Comparison of ENCODE assay signal across 9 mouse cellular contexts in the genomic region with DNA sequence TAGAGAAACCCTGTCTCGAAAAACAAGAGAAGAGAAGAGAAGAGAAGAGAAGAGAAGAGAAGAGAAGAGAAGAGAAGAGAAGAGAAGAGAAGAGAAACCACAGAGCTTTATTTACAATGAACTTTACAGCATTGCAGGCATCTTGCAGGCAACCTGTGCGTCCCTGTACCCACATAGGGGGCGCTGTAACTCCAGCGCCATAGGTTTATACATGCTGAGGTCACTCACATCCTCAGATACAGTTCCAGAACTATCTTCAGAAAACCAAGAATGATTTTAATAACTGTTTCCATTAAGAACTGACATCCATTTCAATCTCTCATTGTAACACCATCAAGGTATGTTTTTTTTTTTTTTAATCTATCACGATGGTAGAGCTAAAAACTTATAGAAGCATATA. TPM values are rescaled to one million over a fixed set of nuclear protein-coding genes. Genes with fewer than 3 reads are reported as not detected.
DNase-seq lines count a peak whose midpoint lies in the region; ATAC-seq and TF ChIP-seq lines count a peak whose summit lies in the region.
"Had no signal": no experiment of that assay in that cellular context is flagged by ENCODE, and none has a peak within 500 bp of the region (broad histone marks: within the 10 kb centered on the region; RNA-seq: fewer than 3 reads in every experiment).

No protein-coding gene starts in this region.

- no peaks in the 10 kb centered on the region for H3K9me3 ChIP-seq in liver, embryonic 14.5 days (ENCODE audit: control insufficient read depth, low read length)
- no peaks in the 10 kb centered on the region for H3K9me3 ChIP-seq in liver, embryonic 12.5 days (replicated peaks)
- no peaks in the 10 kb centered on the region for H3K9me3 ChIP-seq in G1E (replicated peaks)

- peak; percentile 68 for TF ChIP-seq CTCF in liver, embryonic 14.5 days (IDR thresholded peaks at IDR 0.05; ENCODE audit: low read depth)
- 0 out of 2 replicates have a peak, but pooled peaks have one; percentile 7 for TF ChIP-seq CTCF in G1E (IDR thresholded peaks at IDR 0.05; ENCODE audit: low read depth, low read length)
- TF ChIP-seq CTCF in small intestine, adult 2 months (IDR thresholded peaks at IDR 0.05; ENCODE audit: extremely low read depth, insufficient read length, insufficient replicate concordance, low read depth, low read length): peak; percentile 42; the same call in 1 of the 2 replicates

- ATAC-seq in liver, embryonic 14.5 days (ENCODE audit: insufficient read depth): no peak
- no peak for ATAC-seq in liver, embryonic 12.5 days
- ATAC-seq in G1E (ENCODE audit: extremely low read depth, insufficient number of reproducible peaks, low FRiP score, poor library complexity, severe bottlenecking): no peak

- H3K36me3 ChIP-seq in liver, embryonic 14.5 days (replicated peaks; ENCODE audit: control insufficient read depth, insufficient read depth, low read depth): no peaks in the 10 kb centered on the region
- H3K36me3 ChIP-seq in liver, embryonic 12.5 days: no peaks in the 10 kb centered on the region
- H3K36me3 ChIP-seq in G1E (replicated peaks): no peaks in the 10 kb centered on the region
- no peaks in the 10 kb centered on the region for H3K36me3 ChIP-seq in small intestine, adult 2 months (ENCODE audit: control insufficient read depth, insufficient read depth, low read length)

- no peak for TF ChIP-seq POLR2A in small intestine, adult 2 months (IDR thresholded peaks at IDR 0.05; ENCODE audit: low read depth, low read length)

- no peak overlapping the region for H3K4me2 ChIP-seq in liver, embryonic 14.5 days (ENCODE audit: low read depth)
- no peak overlapping the region for H3K4me2 ChIP-seq in liver, embryonic 12.5 days

- H3K9ac ChIP-seq in liver, embryonic 14.5 days (replicated peaks): no peak overlapping the region
- no peak overlapping the region for H3K9ac ChIP-seq in liver, embryonic 12.5 days

- no peak overlapping the region for H3K27ac ChIP-seq in liver, embryonic 14.5 days
- no peak overlapping the region for H3K27ac ChIP-seq in liver, embryonic 12.5 days
- no peak overlapping the region for H3K27ac ChIP-seq in small intestine, adult 2 months (ENCODE audit: insufficient read depth, low read depth, low read length)

- intact Hi-C loops in left cerebral cortex, postnatal 36 days (cut with DNase I): no loop called here

- 32% methylated on average over 5 of the region's 5 CpGs for WGBS in liver, embryonic 14.5 days (ENCODE audit: insufficient replicate concordance)
- WGBS in liver, embryonic 12.5 days (ENCODE audit: insufficient replicate concordance): 34% methylated on average over 5 of the region's 5 CpGs
- WGBS in small intestine, adult 2 months: 51% methylated on average over 5 of the region's 5 CpGs

- H3K27me3 ChIP-seq in liver, embryonic 14.5 days (ENCODE audit: control insufficient read depth, insufficient read depth, low read length): peaks cover 7% of the 10 kb centered on the region
- peaks cover 16% of the 10 kb centered on the region for H3K27me3 ChIP-seq in liver, embryonic 12.5 days (replicated peaks)
- peaks cover 4% of the 10 kb centered on the region for H3K27me3 ChIP-seq in G1E (ENCODE audit: insufficient read depth, low read length)
- H3K27me3 ChIP-seq in small intestine, adult 2 months (ENCODE audit: control insufficient read depth, insufficient read depth, low read length): no peaks in the 10 kb centered on the region; the same call in 1 of the 2 replicates

- no peak overlapping the region for H3K4me3 ChIP-seq in liver, embryonic 14.5 days (ENCODE audit: insufficient read depth in 1 of 2, low read depth in 2 of 2, low read length in 2 of 2)
- no peak overlapping the region for H3K4me3 ChIP-seq in liver, embryonic 12.5 days
- no peak overlapping the region for H3K4me3 ChIP-seq in G1E (ENCODE audit: low read depth, low read length)
- no peak overlapping the region for H3K4me3 ChIP-seq in small intestine, adult 2 months (ENCODE audit: low read depth, low read length)

- DNase-seq in liver, embryonic 14.5 days (ENCODE audit: low read depth in 3 of 3, low spot score in 3 of 3): no peak
- no peak for DNase-seq in G1E (ENCODE audit: low spot score)
- DNase-seq in c-Kit-positive CD71-positive TER-119-negative erythroid progenitor cells, embryonic 14.5 days (ENCODE audit: low read depth): peak; percentile 24
- no peak for DNase-seq in urinary bladder, adult 18-20 months (ENCODE audit: low spot score in 2 of 2)
- DNase-seq in left cerebral cortex, postnatal 36 days (ENCODE audit: low spot score in 2 of 2): no peak
- DNase-seq: cerebellum, adult 9-10 months; gastrocnemius, postnatal 14 days had no signal

- no peak for TF ChIP-seq EP300 in liver, embryonic 14.5 days (IDR thresholded peaks at IDR 0.05; ENCODE audit: low read depth)

- 0 out of 4 replicates have a peak, but pooled peaks cover 2 to 3% of the 10 kb centered on the region in 2 experiments for H3K4me1 ChIP-seq in liver, embryonic 14.5 days (replicated peaks; ENCODE audit: control insufficient read depth in 2 of 2, insufficient read depth in 2 of 2, low read length in 1 of 2)
- peaks cover 9% of the 10 kb centered on the region for H3K4me1 ChIP-seq in liver, embryonic 12.5 days
- H3K4me1 ChIP-seq in G1E (ENCODE audit: insufficient read depth, low read depth, low read length): no peaks in the 10 kb centered on the region
- no peaks in the 10 kb centered on the region for H3K4me1 ChIP-seq in small intestine, adult 2 months (ENCODE audit: control insufficient read depth, insufficient read depth, insufficient read length, low read length)

RNA-seq across cellular contexts. Expression of gene Tet1, which starts 27.6 kb away (rescaled TPM):
- polyA plus RNA-seq in liver, embryonic 14.5 days (2012; rRNA removed): 0.21 and 0.23 TPM in 2 replicates
- 0.99 and 1.9 TPM in 2 replicates for polyA plus RNA-seq in liver, embryonic 14.5 days (2014; fragmentation: Nextera tagmentation; extraction: Ambion mirVana)
- polyA plus RNA-seq in liver, embryonic 12.5 days (2016; fragmentation: Nextera tagmentation; extraction: Ambion mirVana): 3.6 and 4.6 TPM in 2 replicates
- total RNA-seq in G1E (2014; fragmentation: Nextera tagmentation): not detected in 2 replicates
- 0.29 and 0.44 TPM in 2 replicates for total RNA-seq in G1E (2017)
- not detected in 2 replicates for polyA plus RNA-seq in G1E (2012)
- polyA plus RNA-seq in small intestine, adult 2 months (2012; rRNA removed): 0.23 and 0.38 TPM in 2 replicates
- total RNA-seq in left cerebral cortex, postnatal 36 days (2021): 10 to 100 TPM; 20.4 to 22.1 TPM

RNA-seq across cellular contexts. Expression of gene Slc25a16, which starts 39.2 kb away (rescaled TPM):
- polyA plus RNA-seq in liver, embryonic 14.5 days (2012; rRNA removed): 4.8 and 6.2 TPM in 2 replicates
- 7.0 and 8.9 TPM in 2 replicates for polyA plus RNA-seq in liver, embryonic 14.5 days (2014; fragmentation: Nextera tagmentation; extraction: Ambion mirVana)
- 11.9 and 12.4 TPM in 2 replicates for polyA plus RNA-seq in liver, embryonic 12.5 days (2016; fragmentation: Nextera tagmentation; extraction: Ambion mirVana)
- total RNA-seq in G1E (2014; fragmentation: Nextera tagmentation): 14.0 and 14.7 TPM in 2 replicates
- total RNA-seq in G1E (2017): 12.1 and 14.2 TPM in 2 replicates
- polyA plus RNA-seq in G1E (2012): 7.2 and 9.7 TPM in 2 replicates
- 25.3 and 31.0 TPM in 2 replicates for polyA plus RNA-seq in small intestine, adult 2 months (2012; rRNA removed)
- 10 to 100 TPM; 35.4 to 45.1 TPM for total RNA-seq in left cerebral cortex, postnatal 36 days (2021)

Comparison
In these comparisons a context has a peak if more than half of its experiments do, and no peak if none do; other contexts are left out.
1. CTCF ChIP-seq: peak in every context shown above with its lines; median percentile 68 in liver, embryonic 14.5 days; 42 in small intestine, adult 2 months; 7 in G1E.